Mouse (Mus musculus) megakaryocyte, embryonic 14.5 days (primary cell): ENCODE measurements around the gene Speg. TPM values are rescaled to one million over a fixed set of nuclear protein-coding genes. Genes with fewer than 3 reads are reported as not detected.
A peak's percentile ranks its signal among the peaks of the same experiment; 100 is the strongest.

ENCODE experiments used
- H3K27me3 ChIP-seq: replicated peaks from 2 replicates; pipeline ENCODE3; 2012; ENCODE audit warnings: inconsistent platforms
- H3K36me3 ChIP-seq: replicated peaks from 2 replicates; pipeline ENCODE3; 2012; ENCODE audit warnings: low read length, inconsistent platforms, mixed read lengths
- H3K4me1 ChIP-seq: 2 replicates; pipeline ENCODE4 v1.6.1; 2012; ENCODE audit warnings: inconsistent platforms
- H3K4me3 ChIP-seq: replicated peaks from 2 replicates; pipeline ENCODE3; 2012; ENCODE audit warnings: moderate library complexity, mild to moderate bottlenecking, inconsistent platforms
- H3K9me3 ChIP-seq: 2 replicates; pipeline ENCODE4 v1.6.1; 2012; ENCODE audit warnings: inconsistent platforms
- FLI1 ChIP-seq: IDR thresholded peaks from 2 replicates; pipeline ENCODE4 v1.6.1; 2012; ENCODE audit warnings: low read length, inconsistent platforms, mixed read lengths
- GATA1 ChIP-seq: IDR thresholded peaks from 3 replicates; pipeline ENCODE4 v1.6.1; 2012; ENCODE audit warnings: mixed read lengths, low read length, inconsistent platforms, borderline replicate concordance
- polyA plus RNA-seq: library from polyadenylated mRNA; stranded (reverse); fragments of >175 nt; gene quantifications from 2 replicates; pipeline ENCODE4 v1.2.3, GENCODE M21; 2012; ENCODE audit warnings: low replicate concordance; ENCODE audit not compliant: insufficient read depth

Gene Speg
- polyA plus RNA-seq, 1 experiment: 48.7 TPM

- no peak for TF ChIP-seq FLI1
- no peak for TF ChIP-seq GATA1
- Histone ChIP-seq H3K4me1 (peaks cover 38% of the 10 kb centered on the region), H3K27me3 (peaks cover 13% of the 10 kb centered on the region), H3K9me3 (no peaks in the 10 kb centered on the region), H3K36me3 (peaks cover 70% of the 10 kb centered on the region), H3K4me3 (no peak overlapping the region)
Measured at GRCm38 (mm10) chr1:75440661-75441060, 65.6 kb downstream of the Speg start.

DNA sequence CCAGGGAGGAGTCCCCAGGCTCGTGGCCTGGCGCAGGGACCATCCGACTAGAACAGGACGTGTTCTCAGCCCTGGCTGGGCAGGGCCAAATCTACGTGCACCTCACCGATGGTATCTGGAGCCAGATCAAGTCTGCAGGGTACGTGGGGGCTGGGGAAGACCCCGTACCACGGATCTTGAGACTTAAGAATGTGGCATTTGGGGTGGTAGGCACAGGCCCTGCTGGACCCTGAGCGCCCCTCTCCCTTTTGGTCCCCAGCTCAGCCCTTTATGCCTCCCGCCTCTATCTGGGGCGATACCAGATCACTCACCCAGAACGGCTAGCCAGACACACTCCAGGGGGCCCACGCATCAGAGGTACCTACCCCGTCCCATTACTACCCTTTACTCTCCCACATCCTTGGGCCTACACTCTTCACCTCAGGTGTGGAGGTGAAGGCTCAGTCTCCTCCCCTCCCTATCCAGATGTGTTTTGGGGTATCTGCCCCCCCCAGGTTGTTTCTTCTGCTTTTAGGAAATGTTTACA lies 66.4 kb downstream of the Speg start:
- H3K36me3 ChIP-seq: peaks cover 70% of the 10 kb centered on the region
- H3K9me3 ChIP-seq: no peaks in the 10 kb centered on the region
- peaks cover 41% of the 10 kb centered on the region for H3K4me1 ChIP-seq
- TF ChIP-seq GATA1 (no peak), FLI1 (no peak)
- no peak overlapping the region for H3K4me3 ChIP-seq
- H3K27me3 ChIP-seq: peaks cover 17% of the 10 kb centered on the region

DNA sequence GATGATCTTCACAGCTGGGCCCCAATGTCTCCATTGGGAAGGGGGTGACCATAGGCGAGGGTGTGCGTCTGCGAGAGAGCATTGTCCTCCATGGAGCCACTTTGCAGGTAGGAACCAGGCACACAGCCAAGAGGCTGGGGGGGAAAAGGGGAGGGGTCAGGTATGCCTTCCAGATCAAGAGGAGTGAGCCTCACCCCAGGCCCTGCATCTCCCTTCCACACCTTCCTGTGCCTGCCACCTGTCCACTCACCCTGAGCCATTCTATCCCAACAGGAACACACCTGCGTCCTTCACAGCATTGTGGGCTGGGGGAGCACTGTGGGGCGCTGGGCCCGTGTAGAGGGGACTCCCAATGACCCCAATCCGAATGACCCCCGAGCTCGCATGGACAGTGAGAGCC lies 67.1 kb downstream of the Speg start:
- Histone ChIP-seq H3K4me1 (peaks cover 41% of the 10 kb centered on the region), H3K4me3 (no peak overlapping the region), H3K9me3 (no peaks in the 10 kb centered on the region), H3K36me3 (peaks cover 66% of the 10 kb centered on the region), H3K27me3 (peaks cover 23% of the 10 kb centered on the region)
- TF ChIP-seq GATA1: no peak
- TF ChIP-seq FLI1: no peak

- peaks cover 41% of the 10 kb centered on the region for H3K4me1 ChIP-seq
- H3K4me3 ChIP-seq: no peak overlapping the region
- H3K36me3 ChIP-seq: peaks cover 59% of the 10 kb centered on the region
- TF ChIP-seq FLI1: no peak
- TF ChIP-seq GATA1: no peak
- no peaks in the 10 kb centered on the region for H3K9me3 ChIP-seq
- peaks cover 30% of the 10 kb centered on the region for H3K27me3 ChIP-seq
Measured at GRCm38 (mm10) chr1:75442811-75443210, 67.7 kb downstream of the Speg start.

DNA sequence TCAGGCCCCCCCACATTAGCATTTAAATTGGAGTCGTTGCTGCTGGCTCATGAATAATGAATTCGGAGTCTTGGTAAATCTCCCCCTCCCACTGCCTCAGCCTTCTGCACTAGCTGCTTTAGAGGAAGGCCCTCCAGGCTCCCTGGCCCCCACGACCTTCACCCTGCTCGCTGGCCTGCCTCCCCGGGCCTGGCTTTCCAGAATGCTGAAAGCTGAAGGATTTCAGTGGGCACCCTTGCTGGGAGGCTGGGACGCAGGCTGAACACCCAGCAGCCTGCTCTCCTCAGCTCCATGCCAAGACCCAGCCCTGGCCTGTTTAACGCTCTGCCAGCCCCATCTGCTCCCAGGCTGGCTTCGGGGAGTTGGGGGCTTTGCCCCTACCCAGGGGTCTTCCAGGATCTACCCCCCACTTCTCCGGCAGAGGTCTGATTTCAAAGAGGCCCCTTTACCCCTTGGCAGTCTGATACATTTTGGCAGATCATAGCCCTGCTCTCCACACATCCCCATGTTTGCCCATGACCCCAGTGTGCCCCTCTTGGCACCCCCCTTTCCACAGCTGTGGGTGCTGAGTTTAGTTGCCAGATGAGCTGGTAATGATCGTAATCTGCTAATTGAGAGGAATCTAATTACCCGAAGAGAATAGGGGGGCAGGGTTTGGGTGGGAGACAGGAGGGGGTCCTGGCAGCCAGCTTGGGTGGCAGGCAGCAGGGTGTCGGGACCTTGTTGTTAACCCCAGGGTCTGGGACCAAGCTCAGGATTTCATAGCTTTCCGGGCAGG lies 68.3 kb downstream of the Speg start:
- TF ChIP-seq FLI1 (no peak), GATA1 (no peak)
- H3K4me1 ChIP-seq: peaks cover 47% of the 10 kb centered on the region
- H3K4me3 ChIP-seq: no peak overlapping the region
- H3K36me3 ChIP-seq: peaks cover 54% of the 10 kb centered on the region
- peaks cover 35% of the 10 kb centered on the region for H3K27me3 ChIP-seq
- H3K9me3 ChIP-seq: no peaks in the 10 kb centered on the region

DNA sequence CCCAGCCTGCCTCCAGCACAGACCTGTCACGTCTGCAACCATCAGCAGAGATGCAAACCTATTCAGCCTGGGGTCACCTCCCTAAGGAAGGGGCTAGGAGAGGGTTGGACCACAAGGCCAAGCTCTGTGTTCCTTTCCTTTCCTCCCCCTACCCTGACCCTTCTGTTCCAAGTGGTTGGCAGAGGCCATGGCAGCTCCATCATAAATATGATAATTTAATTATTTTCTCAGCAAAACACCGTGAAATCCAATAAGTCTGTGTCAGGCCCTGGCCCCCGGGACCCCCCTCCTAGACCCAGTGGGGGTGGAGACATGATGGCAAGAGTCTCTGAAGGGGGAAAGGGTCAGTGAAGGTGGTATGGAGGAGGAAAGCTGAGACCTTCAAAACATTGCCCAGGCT lies 69.1 kb downstream of the Speg start:
- H3K27me3 ChIP-seq: peaks cover 43% of the 10 kb centered on the region
- H3K4me3 ChIP-seq: no peak overlapping the region
- H3K4me1 ChIP-seq: peaks cover 55% of the 10 kb centered on the region
- H3K36me3 ChIP-seq: peaks cover 47% of the 10 kb centered on the region
- H3K9me3 ChIP-seq: no peaks in the 10 kb centered on the region
- no peak for TF ChIP-seq GATA1
- no peak for TF ChIP-seq FLI1

DNA sequence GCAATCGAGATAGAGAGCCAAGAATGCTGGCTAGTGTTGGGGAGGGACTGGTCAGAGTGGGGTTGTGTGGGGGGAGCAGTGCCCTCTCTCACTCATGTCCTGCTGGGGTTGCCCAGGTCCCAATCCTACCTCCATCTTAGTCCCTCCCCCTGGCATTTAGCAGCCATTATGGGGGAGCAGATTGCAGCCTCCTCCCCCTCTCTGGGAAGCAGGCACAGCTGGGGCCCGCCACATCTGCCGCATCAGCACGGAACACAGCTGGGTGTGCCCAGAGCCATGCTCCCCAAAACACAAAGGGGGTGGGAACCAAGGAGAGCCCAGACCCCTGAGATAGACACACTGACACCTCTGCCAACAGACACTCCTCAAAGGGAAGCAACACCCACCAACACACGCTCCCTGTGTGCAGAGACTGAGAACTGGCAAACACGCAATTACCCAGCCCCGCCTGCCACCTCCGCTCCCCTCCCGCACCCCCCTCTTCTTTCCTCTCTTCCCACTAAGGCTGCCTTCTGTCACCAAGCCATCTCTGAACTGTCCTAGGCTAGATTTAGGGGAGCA lies 70.1 kb downstream of the Speg start:
- Histone ChIP-seq H3K9me3 (no peaks in the 10 kb centered on the region), H3K36me3 (peaks cover 37% of the 10 kb centered on the region), H3K27me3 (peaks cover 53% of the 10 kb centered on the region), H3K4me3 (peak overlapping the region; percentile 89), H3K4me1 (peaks cover 65% of the 10 kb centered on the region)
- no peak for TF ChIP-seq GATA1
- TF ChIP-seq FLI1: no peak

- Histone ChIP-seq H3K36me3 (peaks cover 29% of the 10 kb centered on the region), H3K4me1 (peaks cover 70% of the 10 kb centered on the region), H3K27me3 (peaks cover 60% of the 10 kb centered on the region), H3K9me3 (no peaks in the 10 kb centered on the region), H3K4me3 (peak overlapping the region; percentile 89)
- TF ChIP-seq GATA1 (no peak), FLI1 (no peak)
Measured at GRCm38 (mm10) chr1:75445751-75446611, 70.9 kb downstream of the Speg start.

- H3K4me1 ChIP-seq: peaks cover 75% of the 10 kb centered on the region
- H3K27me3 ChIP-seq: peaks cover 67% of the 10 kb centered on the region
- TF ChIP-seq GATA1 (no peak), FLI1 (no peak)
- peak overlapping the region; percentile 89 for H3K4me3 ChIP-seq
- H3K9me3 ChIP-seq: no peaks in the 10 kb centered on the region
- peaks cover 22% of the 10 kb centered on the region for H3K36me3 ChIP-seq
Measured at GRCm38 (mm10) chr1:75446656-75447055, 71.6 kb downstream of the Speg start.
